Mouse (Mus musculus) midbrain, embryonic 12.5 days (tissue): ENCODE data around the gene Eif3b. TPM values are rescaled to one million over a fixed set of nuclear protein-coding genes. Genes with fewer than 3 reads are reported as not detected.

Experiments used
- microRNA-seq: library from miRNA; unstranded; fragments of <30 nt; microRNA quantifications from one replicate; pipeline ENCODE4, GENCODE M21; 2017
- polyA plus RNA-seq: library from polyadenylated mRNA; unstranded; fragments of >200 nt; fragmentation: Nextera tagmentation; extraction: Ambion mirVana; gene quantifications from 2 replicates; pipeline ENCODE4 v1.2.1, GENCODE M21; 2016

The Eif3b gene
- polyA plus RNA-seq, 1 experiment from 2014 or later, result 161 TPM

Small RNAs within 50 kb of the gene (microRNA-seq; reads per million reads assigned to microRNA genes)
- gene Mir7038, result 0.93 reads per million

Other genes starting within 250 kb of the Eif3b start
- 47.8 and 48.7 TPM in 2 replicates for gene Mad1l1, start 97.8 kb upstream of the Eif3b start, polyA plus RNA-seq
- 38.3 and 40.6 TPM in 2 replicates for gene Nudt1, start 97.7 kb upstream of the Eif3b start, polyA plus RNA-seq
- gene Mrm2, start 87.4 kb upstream of the Eif3b start, polyA plus RNA-seq, result 17.4 and 18.0 TPM in 2 replicates
- gene Snx8, start 30.1 kb upstream of the Eif3b start, polyA plus RNA-seq, result 20.6 and 21.4 TPM in 2 replicates
- not detected in 2 replicates for gene Gm4869, start 26.3 kb downstream of the Eif3b start, polyA plus RNA-seq
- 12.5 and 13.4 TPM in 2 replicates for gene Chst12, start 86.2 kb downstream of the Eif3b start, polyA plus RNA-seq
- gene Grifin, start 145.7 kb downstream of the Eif3b start, polyA plus RNA-seq, result not detected in 2 replicates
- gene Lfng, start 188.0 kb downstream of the Eif3b start, polyA plus RNA-seq, result 28.5 and 33.9 TPM in 2 replicates
- 68.8 and 71.0 TPM in 2 replicates for gene Ttyh3, start 229.7 kb downstream of the Eif3b start, polyA plus RNA-seq